Mouse (Mus musculus): ENCODE results near the gene Ahrr.

The Ahrr gene

GRCm38 (mm10) chr13:74292167-74292566 lies at the start of gene Ahrr:
Ahrr (minus strand) TSS chr13:74292331.
- peak; percentile 42 for DNase-seq (ENCODE audit: low spot score)

GRCm38 (mm10) chr13:74341036-74341435 lies 48.9 kb upstream of the Ahrr start:
- no peak for DNase-seq (ENCODE audit: low spot score)

GRCm38 (mm10) chr13:74329321-74329720 lies 37.2 kb upstream of the Ahrr start:
- no peak for DNase-seq (ENCODE audit: low spot score)

- peak; percentile 96 for DNase-seq (ENCODE audit: low spot score)
Measured at GRCm38 (mm10) chr13:74317170-74317849, 25.2 kb upstream of the Ahrr start, which contains the start of gene Pdcd6. Pdcd6 (minus strand) TSS chr13:74317580.

- DNase-seq (ENCODE audit: low spot score) = no peak
Measured at GRCm38 (mm10) chr13:74316789-74317169, 24.6 kb upstream of the Ahrr start.

- no peak for DNase-seq (ENCODE audit: low spot score)
Measured at GRCm38 (mm10) chr13:74316386-74316785, 24.3 kb upstream of the Ahrr start.

- DNase-seq (ENCODE audit: low spot score) = no peak
Measured at GRCm38 (mm10) chr13:74314616-74315015, 22.5 kb upstream of the Ahrr start.

- DNase-seq (ENCODE audit: low spot score) = no peak
Measured at GRCm38 (mm10) chr13:74305780-74306179, 13.6 kb upstream of the Ahrr start.

GRCm38 (mm10) chr13:74305380-74305779 lies 13.2 kb upstream of the Ahrr start:
- no peak for DNase-seq (ENCODE audit: low spot score)

GRCm38 (mm10) chr13:74302050-74303037 lies 10.2 kb upstream of the Ahrr start:
- DNase-seq (ENCODE audit: low spot score) = no peak

GRCm38 (mm10) chr13:74301607-74301984 lies 9.5 kb upstream of the Ahrr start:
- DNase-seq (ENCODE audit: low spot score) = no peak

GRCm38 (mm10) chr13:74300925-74301606 lies 8.9 kb upstream of the Ahrr start:
- peak; percentile 12 for DNase-seq (ENCODE audit: low spot score)

- no peak for DNase-seq (ENCODE audit: low spot score)
Measured at GRCm38 (mm10) chr13:74296376-74296775, 4.2 kb upstream of the Ahrr start.

- no peak for DNase-seq (ENCODE audit: low spot score)
Measured at GRCm38 (mm10) chr13:74289646-74290045, 2.5 kb downstream of the Ahrr start.

GRCm38 (mm10) chr13:74282299-74282698 lies 9.8 kb downstream of the Ahrr start:
- no peak for DNase-seq (ENCODE audit: low spot score)

GRCm38 (mm10) chr13:74275726-74276125 lies 16.4 kb downstream of the Ahrr start:
- no peak for DNase-seq (ENCODE audit: low spot score)

GRCm38 (mm10) chr13:74260231-74260992 lies 31.7 kb downstream of the Ahrr start:
- DNase-seq (ENCODE audit: low spot score) = peak; percentile 28

- peak; percentile 28 for DNase-seq (ENCODE audit: low spot score)
Measured at GRCm38 (mm10) chr13:74259460-74260230, 32.5 kb downstream of the Ahrr start.

- DNase-seq (ENCODE audit: low spot score) = no peak
Measured at GRCm38 (mm10) chr13:74246494-74246893, 45.6 kb downstream of the Ahrr start.

GRCm38 (mm10) chr13:74245899-74246231 lies 46.3 kb downstream of the Ahrr start:
- DNase-seq (ENCODE audit: low spot score) = no peak

Measured in ovary, adult 18-20 months (tissue).